Mouse (Mus musculus) forebrain, postnatal 0 days (tissue): Measurements from ENCODE around the gene Usp15. TPM values are rescaled to one million over a fixed set of nuclear protein-coding genes. Genes with fewer than 3 reads are reported as not detected.

Experiments used
- ATAC-seq: fragments of 200-750 bp; cut with Nextera tagmentation; 2 replicates; pipeline ENCODE4 v1.8.0; 2017; ENCODE audit warnings: mild to moderate bottlenecking, moderate library complexity
- DNase-seq: peaks from one replicate; pipeline ENCODE4 v3.0.0-alpha.2; 2015
- H3K27ac ChIP-seq: fragments of 300-500 bp; sonication (generic); 2 replicates; pipeline ENCODE4 v1.5.1; 2014; ENCODE audit warnings: low read depth, mild to moderate bottlenecking, antibody characterized with exemption, low read length, moderate library complexity, mixed read lengths
- H3K27me3 ChIP-seq: fragments of 300-500 bp; sonication (generic); 2 replicates; pipeline ENCODE4 v1.6.1; 2014; ENCODE audit warnings: mild to moderate bottlenecking, low read length, mixed read lengths; ENCODE audit not compliant: insufficient read depth
- H3K36me3 ChIP-seq: fragments of 300-500 bp; sonication (generic); 2 replicates; pipeline ENCODE4 v1.6.1; 2014; ENCODE audit warnings: mild to moderate bottlenecking, moderate library complexity; ENCODE audit not compliant: insufficient read depth
- H3K4me1 ChIP-seq: fragments of 300-500 bp; sonication (generic); 2 replicates; pipeline ENCODE4 v1.6.1; 2014; ENCODE audit warnings: antibody characterized with exemption; ENCODE audit not compliant: insufficient read depth
- H3K4me2 ChIP-seq: fragments of 300-500 bp; sonication (generic); 2 replicates; pipeline ENCODE4 v1.6.1; 2014; ENCODE audit warnings: low read depth, mild to moderate bottlenecking, moderate library complexity
- H3K4me3 ChIP-seq: fragments of 300-500 bp; sonication (generic); 2 replicates; pipeline ENCODE4 v1.5.1; 2014; ENCODE audit warnings: low read depth, low read length, mixed read lengths
- H3K9ac ChIP-seq: fragments of 300-500 bp; sonication (generic); 2 replicates; pipeline ENCODE4 v1.6.1; 2014; ENCODE audit warnings: mild to moderate bottlenecking
- H3K9me3 ChIP-seq: fragments of 300-500 bp; sonication (generic); 2 replicates; pipeline ENCODE4 v1.6.1; 2016; ENCODE audit warnings: low read length
- CTCF ChIP-seq: sonication (generic); IDR thresholded peaks from 2 replicates; pipeline ENCODE4 v1.5.1; 2016; ENCODE audit warnings: antibody characterized with exemption, control low read depth, low read depth
- WGBS: fragments of 180-500 bp; shearing (Covaris S2); extraction: QIAGEN DNeasy Blood & Tissue Kit; methylation state at CpG from one replicate; pipeline ENCODE4 v1.1.7; 2014; 5-methylcytosine and 5-hydroxymethylcytosine counted together
- polyA plus RNA-seq: library from polyadenylated mRNA; unstranded; fragments of >200 nt; fragmentation: Nextera tagmentation; extraction: Ambion mirVana; gene quantifications from 2 replicates; pipeline ENCODE4 v1.2.1, GENCODE M21; 2015
- total RNA-seq: library from RNA; depleted of rRNA; stranded (reverse); fragments of >200 nt; gene quantifications from 2 replicates; pipeline ENCODE4 v1.2.3, GENCODE M21; 2014

Usp15 gene
- total and polyA plus RNA-seq, 2 experiments from 2014 or later, result 54.1 to 72.8 TPM

DNA sequence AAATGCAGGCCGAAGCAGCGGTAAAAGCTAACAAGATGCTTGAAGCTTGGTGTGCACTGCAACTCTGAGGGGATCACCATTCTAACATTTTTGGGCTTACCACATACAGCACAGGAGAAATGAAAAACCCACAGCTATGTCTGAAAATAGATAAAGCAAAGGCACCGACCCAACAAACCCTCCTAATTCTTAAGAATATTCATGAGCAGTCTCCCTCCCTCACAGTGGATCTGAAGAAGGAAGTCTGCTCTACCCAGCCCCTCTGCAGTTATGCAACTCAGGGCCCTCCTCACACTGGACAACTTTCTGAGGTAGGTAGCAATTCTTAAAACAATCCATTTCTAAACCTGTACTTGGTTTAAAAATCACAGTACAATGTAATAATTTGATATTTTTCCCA is 14.4 kb downstream of the Usp15 start:
- Histone ChIP-seq H3K4me3 (no peak overlapping the region), H3K9me3 (no peaks in the 10 kb centered on the region), H3K4me1 (no peaks in the 10 kb centered on the region), H3K27ac (no peak overlapping the region), H3K9ac (no peak overlapping the region), H3K4me2 (no peak overlapping the region), H3K27me3 (no peaks in the 10 kb centered on the region), H3K36me3 (peaks cover 22% of the 10 kb centered on the region; the same call in 1 of the 2 replicates)
- WGBS, result 73% methylated on average over 3 of the region's 3 CpGs
- TF ChIP-seq CTCF, result no peak
- ATAC-seq, result no peak
- no peak for DNase-seq

DNA sequence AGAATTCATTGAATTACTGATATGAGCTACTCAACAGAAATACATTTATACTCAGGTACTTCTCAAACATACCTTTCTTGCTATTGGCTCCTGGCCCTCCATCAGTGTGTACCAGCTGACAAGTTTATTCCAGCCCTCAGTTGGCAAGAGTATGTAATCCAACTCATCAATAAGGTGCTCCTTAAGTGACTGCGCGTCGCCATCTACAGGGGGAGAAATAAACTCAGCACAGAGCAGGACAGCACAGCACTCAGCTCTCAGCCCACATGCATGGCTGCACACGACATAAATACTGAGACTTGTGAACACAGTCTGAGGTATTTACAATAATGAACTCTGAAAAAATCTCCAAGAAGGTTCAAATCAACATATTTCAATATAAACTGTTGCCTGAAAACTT is 21.0 kb downstream of the Usp15 start:
- H3K36me3 ChIP-seq, result peaks cover 47% of the 10 kb centered on the region; the same call in 1 of the 2 replicates
- DNase-seq, result peak; percentile 6
- no peaks in the 10 kb centered on the region for H3K9me3 ChIP-seq
- 73% methylated on average over 4 of the region's 4 CpGs for WGBS
- H3K4me1 ChIP-seq, result no peaks in the 10 kb centered on the region
- no peaks in the 10 kb centered on the region for H3K27me3 ChIP-seq
- no peak overlapping the region for H3K27ac ChIP-seq
- no peak overlapping the region for H3K9ac ChIP-seq
- no peak overlapping the region for H3K4me3 ChIP-seq
- no peak for ATAC-seq
- no peak overlapping the region for H3K4me2 ChIP-seq
- TF ChIP-seq CTCF, result peak; percentile 30; the same call in 1 of the 2 replicates

- Histone ChIP-seq H3K9ac (no peak overlapping the region), H3K4me1 (no peaks in the 10 kb centered on the region), H3K36me3 (peaks cover 41% of the 10 kb centered on the region), H3K27ac (no peak overlapping the region), H3K4me3 (no peak overlapping the region), H3K27me3 (no peaks in the 10 kb centered on the region), H3K4me2 (no peak overlapping the region), H3K9me3 (no peaks in the 10 kb centered on the region)
- DNase-seq (no peak), ATAC-seq (no peak)
- TF ChIP-seq CTCF, result no peak
- WGBS, result 85% methylated on average over 6 of the region's 6 CpGs
Measured at GRCm38 (mm10) chr10:123170898-123171297, 25.9 kb downstream of the Usp15 start.

DNA sequence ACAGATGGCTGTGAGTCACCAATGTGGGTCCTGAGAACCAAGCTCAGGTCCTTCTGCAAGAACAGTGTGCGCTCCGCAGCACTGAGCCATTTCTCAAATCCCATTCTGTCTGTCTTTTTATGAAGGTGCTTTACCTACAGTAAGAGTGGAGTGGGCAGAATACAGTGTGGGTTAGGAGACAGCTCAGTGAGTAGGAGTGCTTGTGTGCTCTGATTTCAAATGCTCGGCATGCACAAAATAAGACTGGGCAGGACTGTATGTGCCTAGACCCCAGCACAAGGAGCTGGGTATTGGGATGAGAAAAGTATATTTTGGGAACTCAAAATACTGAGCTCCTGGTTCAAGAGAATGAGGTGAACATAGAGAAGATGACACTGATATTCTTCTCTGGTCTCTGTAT is 31.3 kb downstream of the Usp15 start:
- Histone ChIP-seq H3K4me1 (no peaks in the 10 kb centered on the region), H3K36me3 (peaks cover 30% of the 10 kb centered on the region), H3K4me2 (no peak overlapping the region), H3K4me3 (no peak overlapping the region), H3K27ac (no peak overlapping the region), H3K27me3 (no peaks in the 10 kb centered on the region), H3K9ac (no peak overlapping the region), H3K9me3 (no peaks in the 10 kb centered on the region)
- no peak for ATAC-seq
- TF ChIP-seq CTCF, result no peak
- WGBS, result 99% methylated on average over 3 of the region's 3 CpGs
- no peak for DNase-seq

DNA sequence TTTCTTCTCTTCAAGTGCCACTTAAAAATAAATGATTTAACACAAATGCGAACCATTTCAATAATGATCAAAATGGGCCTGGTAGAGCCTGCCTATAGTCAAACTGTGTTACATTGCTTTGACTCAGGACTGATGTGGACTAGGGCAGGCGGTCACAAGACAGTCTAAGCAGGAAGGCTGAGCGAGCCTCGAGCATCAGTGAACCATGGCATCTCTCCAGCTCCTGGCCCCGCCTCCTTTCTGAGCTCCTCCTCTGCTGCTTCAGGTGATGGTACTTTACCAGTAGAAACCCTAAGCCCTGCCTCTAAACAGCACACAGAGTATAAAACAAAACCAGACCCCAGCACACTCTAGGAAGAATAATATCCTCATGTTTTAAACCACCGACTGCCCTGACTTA is 36.3 kb downstream of the Usp15 start:
- no peaks in the 10 kb centered on the region for H3K9me3 ChIP-seq
- no peaks in the 10 kb centered on the region for H3K27me3 ChIP-seq
- no peaks in the 10 kb centered on the region for H3K4me1 ChIP-seq
- H3K4me3 ChIP-seq, result no peak overlapping the region
- peaks cover 14% of the 10 kb centered on the region for H3K36me3 ChIP-seq
- ATAC-seq (no peak), DNase-seq (no peak)
- WGBS, result 70% methylated on average over 6 of the region's 6 CpGs
- no peak overlapping the region for H3K9ac ChIP-seq
- TF ChIP-seq CTCF, result no peak
- H3K4me2 ChIP-seq, result no peak overlapping the region
- H3K27ac ChIP-seq, result no peak overlapping the region

DNA sequence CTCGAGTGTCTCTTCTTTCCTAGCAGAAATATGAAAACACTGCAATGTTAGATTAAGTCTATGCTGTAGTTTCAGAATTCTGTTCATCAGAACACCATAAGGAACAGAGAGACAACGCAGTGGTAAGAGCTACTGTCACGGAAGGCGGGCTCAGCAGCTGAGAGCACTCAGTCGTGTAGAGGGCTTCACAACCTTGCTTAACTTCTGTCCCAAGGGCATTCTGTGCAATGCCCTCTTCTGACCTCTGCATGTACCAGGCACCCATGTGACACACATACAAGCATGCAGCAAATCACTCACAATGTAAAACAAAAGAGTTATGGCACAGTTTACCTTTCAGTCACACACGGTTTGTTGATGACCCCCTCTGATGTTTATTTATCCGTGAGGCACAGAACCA is 37.5 kb downstream of the Usp15 start:
- H3K9me3 ChIP-seq, result no peaks in the 10 kb centered on the region
- H3K4me1 ChIP-seq, result no peaks in the 10 kb centered on the region
- H3K36me3 ChIP-seq, result peaks cover 19% of the 10 kb centered on the region
- H3K4me2 ChIP-seq, result no peak overlapping the region
- ATAC-seq (no peak), DNase-seq (no peak)
- H3K27me3 ChIP-seq, result no peaks in the 10 kb centered on the region
- H3K4me3 ChIP-seq, result no peak overlapping the region
- H3K27ac ChIP-seq, result no peak overlapping the region
- no peak for TF ChIP-seq CTCF
- WGBS, result 89% methylated on average over 7 of the region's 7 CpGs
- no peak overlapping the region for H3K9ac ChIP-seq

- no peak overlapping the region for H3K4me3 ChIP-seq
- no peak for TF ChIP-seq CTCF
- H3K27me3 ChIP-seq, result no peaks in the 10 kb centered on the region
- ATAC-seq (no peak), DNase-seq (peak; percentile 32)
- no peak overlapping the region for H3K27ac ChIP-seq
- H3K4me1 ChIP-seq, result no peaks in the 10 kb centered on the region
- no peak overlapping the region for H3K9ac ChIP-seq
- no peaks in the 10 kb centered on the region for H3K9me3 ChIP-seq
- WGBS, result 58% methylated on average over 2 of the region's 2 CpGs
- no peak overlapping the region for H3K4me2 ChIP-seq
- H3K36me3 ChIP-seq, result peaks cover 21% of the 10 kb centered on the region
Measured at GRCm38 (mm10) chr10:123156392-123156791, 40.4 kb downstream of the Usp15 start.

- Histone ChIP-seq H3K4me3 (no peak overlapping the region), H3K9ac (no peak overlapping the region), H3K36me3 (peaks cover 21% of the 10 kb centered on the region), H3K9me3 (no peaks in the 10 kb centered on the region), H3K27me3 (no peaks in the 10 kb centered on the region), H3K4me1 (no peaks in the 10 kb centered on the region), H3K27ac (no peak overlapping the region), H3K4me2 (no peak overlapping the region)
- DNase-seq (no peak), ATAC-seq (no peak)
- no peak for TF ChIP-seq CTCF
- WGBS, result 93% methylated on average over 6 of the region's 6 CpGs
Measured at GRCm38 (mm10) chr10:123155764-123156163, 41.0 kb downstream of the Usp15 start.
